Mouse (Mus musculus) hindbrain, postnatal 0 days (tissue): Measurements from ENCODE around the gene Itpr1. TPM values are rescaled to one million over a fixed set of nuclear protein-coding genes. Genes with fewer than 3 reads are reported as not detected.

ENCODE experiments used
- ATAC-seq: fragments of 200-750 bp; cut with Nextera tagmentation; 2 replicates; pipeline ENCODE4 v1.8.0; 2017; ENCODE audit warnings: mild to moderate bottlenecking, moderate TSS enrichment, moderate library complexity
- DNase-seq: peaks from one replicate; pipeline ENCODE4 v3.0.0-alpha.2; 2015; ENCODE audit warnings: low spot score
- H3K27ac ChIP-seq: fragments of 300-500 bp; sonication (generic); 2 replicates; pipeline ENCODE4 v1.5.1; 2014; ENCODE audit warnings: mild to moderate bottlenecking
- H3K27me3 ChIP-seq: fragments of 300-500 bp; sonication (generic); 2 replicates; pipeline ENCODE4 v1.6.1; 2014; ENCODE audit warnings: low read length, mixed read lengths; ENCODE audit not compliant: insufficient read depth
- H3K36me3 ChIP-seq: fragments of 300-500 bp; sonication (generic); 2 replicates; pipeline ENCODE4 v1.6.1; 2014; ENCODE audit warnings: low read length, mixed read lengths; ENCODE audit not compliant: insufficient read depth
- H3K4me1 ChIP-seq: fragments of 300-500 bp; sonication (generic); 2 replicates; pipeline ENCODE4 v1.6.1; 2014; ENCODE audit warnings: antibody characterized with exemption, low read length, mixed read lengths; ENCODE audit not compliant: insufficient read depth
- H3K4me2 ChIP-seq: fragments of 300-500 bp; sonication (generic); 2 replicates; pipeline ENCODE4 v1.6.1; 2014; ENCODE audit warnings: low read depth, mild to moderate bottlenecking, low read length, moderate library complexity, mixed read lengths
- H3K4me3 ChIP-seq: fragments of 300-500 bp; sonication (generic); 2 replicates; pipeline ENCODE4 v1.5.1; 2014; ENCODE audit warnings: low read length
- H3K9ac ChIP-seq: fragments of 300-500 bp; sonication (generic); replicated peaks from 2 replicates; pipeline ENCODE4 v1.6.1; 2014; ENCODE audit warnings: mild to moderate bottlenecking, low read length, moderate library complexity, mixed read lengths
- H3K9me3 ChIP-seq: fragments of 300-500 bp; sonication (generic); 2 replicates; pipeline ENCODE4 v1.6.1; 2016; ENCODE audit warnings: low read length, mixed read lengths
- CTCF ChIP-seq: IDR thresholded peaks from 2 replicates; pipeline ENCODE4 v1.5.1; 2016; ENCODE audit warnings: antibody characterized with exemption, control low read depth, low read depth
- WGBS: fragments of 180-500 bp; shearing (Covaris S2); extraction: QIAGEN DNeasy Blood & Tissue Kit; methylation state at CpG from one replicate; pipeline ENCODE4 v1.1.7; 2014; 5-methylcytosine and 5-hydroxymethylcytosine counted together
- polyA plus RNA-seq: library from polyadenylated mRNA; unstranded; fragments of >200 nt; fragmentation: Nextera tagmentation; extraction: Ambion mirVana; gene quantifications from 2 replicates; pipeline ENCODE4 v1.2.1, GENCODE M21; 2015
- total RNA-seq: library from RNA; depleted of rRNA; stranded (reverse); fragments of >200 nt; gene quantifications from 2 replicates; pipeline ENCODE4 v1.2.3, GENCODE M21; 2014

Itpr1 gene
- total and polyA plus RNA-seq, 2 experiments from 2014 or later, result 7.2 to 47.1 TPM

DNA sequence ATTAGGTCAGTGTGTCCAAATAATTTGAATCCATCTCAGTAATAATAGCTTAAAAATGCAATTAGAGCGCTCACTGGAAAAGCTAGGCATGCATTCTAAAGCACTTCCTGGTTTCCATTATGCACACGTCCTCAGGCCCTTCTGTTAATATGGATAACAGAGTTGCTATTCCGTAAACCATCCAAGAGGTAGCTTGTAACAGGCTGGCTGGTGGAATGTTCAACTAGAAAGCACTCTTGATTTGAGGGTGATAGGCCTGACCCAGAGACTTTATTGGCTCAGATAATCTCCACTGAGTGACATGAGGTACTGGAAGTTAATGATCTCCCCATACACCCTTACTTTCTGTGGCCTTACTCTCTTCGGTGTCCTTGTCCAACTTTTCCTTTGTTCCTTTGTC lies 43.0 kb downstream of the Itpr1 start:
- WGBS, result 73% methylated on average over 4 of the region's 4 CpGs
- no peak for DNase-seq
- no peak for ATAC-seq
- no peak overlapping the region for H3K27ac ChIP-seq
- H3K36me3 ChIP-seq, result no peaks in the 10 kb centered on the region
- H3K4me3 ChIP-seq, result no peak overlapping the region
- H3K9me3 ChIP-seq, result no peaks in the 10 kb centered on the region
- H3K4me1 ChIP-seq, result no peaks in the 10 kb centered on the region
- TF ChIP-seq CTCF, result no peak
- no peaks in the 10 kb centered on the region for H3K27me3 ChIP-seq
- H3K9ac ChIP-seq, result no peak overlapping the region
- no peak overlapping the region for H3K4me2 ChIP-seq

DNA sequence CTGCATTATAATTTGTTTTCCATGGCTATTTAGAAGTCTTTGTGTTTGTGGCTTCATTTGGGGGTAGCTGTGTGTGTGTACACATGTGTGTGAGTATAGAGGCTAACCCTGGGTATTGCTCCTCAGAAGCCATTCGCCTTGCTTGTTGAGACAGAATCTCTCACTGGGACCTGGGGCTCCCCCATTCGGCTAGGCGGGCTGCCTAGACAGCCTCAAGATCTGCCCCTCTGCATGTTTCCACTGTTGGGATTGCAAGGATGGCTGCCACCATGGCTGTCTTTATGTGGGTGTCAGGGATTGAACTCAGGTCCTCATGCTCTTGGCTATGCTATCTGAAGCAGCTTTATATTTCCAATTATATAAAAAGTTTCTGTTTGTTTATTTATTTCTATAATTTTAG lies 44.3 kb downstream of the Itpr1 start:
- Histone ChIP-seq H3K9ac (no peak overlapping the region), H3K4me2 (no peak overlapping the region), H3K27me3 (no peaks in the 10 kb centered on the region), H3K4me3 (no peak overlapping the region), H3K36me3 (no peaks in the 10 kb centered on the region), H3K4me1 (no peaks in the 10 kb centered on the region), H3K9me3 (no peaks in the 10 kb centered on the region), H3K27ac (no peak overlapping the region)
- WGBS, result 86% methylated on average over 3 of the region's 3 CpGs
- no peak for TF ChIP-seq CTCF
- ATAC-seq (no peak), DNase-seq (no peak)

DNA sequence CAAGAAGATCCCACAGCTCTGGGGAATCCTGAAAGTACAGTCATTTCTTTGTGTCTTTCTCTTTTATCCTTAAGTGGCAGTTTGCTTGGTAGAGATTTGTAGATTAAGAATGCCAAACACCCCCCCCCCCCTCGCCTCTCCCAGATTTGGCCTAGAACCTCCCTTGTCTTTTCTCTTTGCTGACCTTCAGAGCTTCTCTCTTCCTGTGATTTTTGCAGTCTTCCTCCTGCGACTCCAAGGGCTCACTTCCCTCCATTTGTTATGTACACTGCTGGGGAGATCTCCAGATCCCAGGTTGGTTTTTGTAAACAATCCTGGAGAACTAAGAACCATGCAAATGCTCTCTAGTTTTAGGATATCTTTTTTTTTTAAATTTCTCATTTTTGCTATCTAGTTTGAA lies 45.7 kb downstream of the Itpr1 start:
- Histone ChIP-seq H3K4me3 (no peak overlapping the region), H3K9me3 (no peaks in the 10 kb centered on the region), H3K4me1 (no peaks in the 10 kb centered on the region), H3K9ac (no peak overlapping the region), H3K27me3 (no peaks in the 10 kb centered on the region), H3K36me3 (no peaks in the 10 kb centered on the region), H3K4me2 (no peak overlapping the region), H3K27ac (no peak overlapping the region)
- no peak for ATAC-seq
- TF ChIP-seq CTCF, result no peak
- 58% methylated on average over 2 of the region's 2 CpGs for WGBS
- no peak for DNase-seq

DNA sequence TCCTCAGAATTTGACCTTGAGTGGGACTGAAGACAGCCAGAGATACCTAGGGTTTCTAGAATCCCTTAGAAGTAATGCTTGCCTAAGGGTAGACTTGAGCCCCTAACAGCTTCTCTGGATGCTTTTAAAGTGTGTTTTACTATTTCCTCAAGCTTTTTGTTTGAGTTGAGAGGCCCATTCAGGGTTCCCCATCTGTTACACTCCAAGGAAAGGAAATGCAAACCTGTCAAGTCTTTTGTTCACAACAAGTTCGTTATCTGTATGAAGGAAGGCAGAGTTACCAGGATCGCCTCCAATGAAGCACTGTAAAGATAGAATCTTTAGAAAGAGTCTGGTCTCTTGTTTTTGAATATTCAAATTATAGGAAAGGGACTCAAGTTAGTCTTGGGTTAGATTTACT lies 46.8 kb downstream of the Itpr1 start:
- 39% methylated on average over 2 of the region's 2 CpGs for WGBS
- DNase-seq (no peak), ATAC-seq (no peak)
- no peak overlapping the region for H3K9ac ChIP-seq
- no peaks in the 10 kb centered on the region for H3K4me1 ChIP-seq
- H3K27ac ChIP-seq, result no peak overlapping the region
- no peaks in the 10 kb centered on the region for H3K27me3 ChIP-seq
- no peaks in the 10 kb centered on the region for H3K9me3 ChIP-seq
- no peak overlapping the region for H3K4me3 ChIP-seq
- H3K4me2 ChIP-seq, result no peak overlapping the region
- no peak for TF ChIP-seq CTCF
- H3K36me3 ChIP-seq, result no peaks in the 10 kb centered on the region

DNA sequence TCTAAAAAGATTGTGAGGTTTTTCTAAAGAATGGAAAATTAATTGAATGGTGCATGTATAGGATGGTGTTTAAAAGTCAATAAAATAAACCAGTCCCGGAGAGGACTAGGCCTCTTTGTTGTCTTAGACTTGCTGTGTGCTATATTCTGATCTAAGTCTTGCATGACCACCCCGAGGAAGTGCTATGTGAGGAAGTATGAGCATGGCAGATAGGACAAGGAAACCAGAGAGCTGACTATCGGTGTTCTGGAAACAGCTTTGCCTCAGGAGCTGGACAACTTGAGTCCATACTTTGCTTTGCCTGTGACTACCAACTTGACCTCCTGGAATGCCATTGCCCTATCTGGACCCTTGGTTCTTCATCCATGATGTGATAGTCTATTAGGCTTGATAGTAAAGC lies 48.6 kb downstream of the Itpr1 start:
- DNase-seq (no peak), ATAC-seq (no peak)
- Histone ChIP-seq H3K4me1 (no peaks in the 10 kb centered on the region), H3K4me3 (no peak overlapping the region), H3K27me3 (no peaks in the 10 kb centered on the region), H3K9me3 (no peaks in the 10 kb centered on the region), H3K4me2 (no peak overlapping the region), H3K36me3 (no peaks in the 10 kb centered on the region), H3K27ac (no peak overlapping the region), H3K9ac (no peak overlapping the region)
- TF ChIP-seq CTCF, result no peak
- WGBS, result 88% methylated on average over 3 of the region's 3 CpGs

DNA sequence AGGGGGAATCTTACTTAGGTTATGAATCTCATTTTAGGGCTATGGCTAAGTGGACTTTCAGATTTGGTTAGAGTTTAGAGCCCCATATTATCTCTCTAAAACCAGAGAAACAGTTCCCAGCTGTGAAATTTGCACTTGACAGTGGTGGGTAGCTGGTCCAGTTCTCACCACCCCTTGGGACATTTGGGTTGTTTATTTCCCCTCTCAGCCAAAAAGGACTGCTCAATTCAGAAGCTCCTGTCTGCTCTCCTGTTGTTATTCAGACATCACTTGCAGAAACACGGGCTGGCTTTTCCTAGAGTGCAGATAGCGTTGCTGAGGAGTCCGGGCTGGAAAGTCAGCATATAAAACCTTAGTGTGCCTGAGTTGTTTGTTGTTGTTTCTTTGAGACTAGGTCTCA lies 51.3 kb downstream of the Itpr1 start:
- no peak for TF ChIP-seq CTCF
- no peak overlapping the region for H3K4me2 ChIP-seq
- no peak overlapping the region for H3K9ac ChIP-seq
- no peaks in the 10 kb centered on the region for H3K9me3 ChIP-seq
- no peak overlapping the region for H3K27ac ChIP-seq
- WGBS, result 64% methylated on average over 3 of the region's 3 CpGs
- H3K36me3 ChIP-seq, result no peaks in the 10 kb centered on the region
- H3K4me3 ChIP-seq, result no peak overlapping the region
- ATAC-seq (no peak), DNase-seq (no peak)
- H3K4me1 ChIP-seq, result no peaks in the 10 kb centered on the region
- no peaks in the 10 kb centered on the region for H3K27me3 ChIP-seq

DNA sequence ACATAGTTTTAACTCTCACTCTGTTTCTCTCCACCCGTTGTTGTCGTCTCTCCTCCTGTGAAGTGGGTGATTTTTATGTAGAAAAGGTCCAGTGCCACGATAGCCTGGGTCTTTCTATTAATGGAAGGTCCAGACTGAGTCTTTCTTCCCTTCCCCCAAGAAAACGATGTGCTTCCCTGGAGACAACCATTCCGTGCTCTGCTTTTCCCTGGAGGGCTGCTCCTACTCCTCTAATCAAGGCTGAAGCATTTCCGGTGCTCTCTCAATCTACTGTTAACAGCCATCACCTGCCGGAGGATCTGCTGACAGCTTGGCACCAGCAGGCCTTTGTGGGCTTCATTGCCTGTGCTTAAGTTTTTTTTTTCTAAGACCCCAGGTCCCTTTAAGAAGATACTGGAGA lies 60.6 kb downstream of the Itpr1 start:
- no peak for TF ChIP-seq CTCF
- no peaks in the 10 kb centered on the region for H3K9me3 ChIP-seq
- H3K4me2 ChIP-seq, result no peak overlapping the region
- H3K27ac ChIP-seq, result no peak overlapping the region
- H3K36me3 ChIP-seq, result no peaks in the 10 kb centered on the region
- ATAC-seq (no peak), DNase-seq (no peak)
- WGBS, result 71% methylated on average over 7 of the region's 7 CpGs
- H3K4me1 ChIP-seq, result no peaks in the 10 kb centered on the region
- H3K27me3 ChIP-seq, result no peaks in the 10 kb centered on the region
- no peak overlapping the region for H3K9ac ChIP-seq
- H3K4me3 ChIP-seq, result no peak overlapping the region
